Mouse (Mus musculus): ENCODE results near the gene Tas2r116. TPM values are rescaled to one million over a fixed set of nuclear protein-coding genes. Genes with fewer than 3 reads are reported as not detected.

The Tas2r116 gene
- not detected in 2 replicates for polyA plus RNA-seq (2015; fragmentation: Nextera tagmentation; extraction: Ambion mirVana)

- 82% methylated on average over 1 of the region's 1 CpGs for WGBS
- H3K27me3 ChIP-seq, result no peaks in the 10 kb centered on the region
- no peaks in the 10 kb centered on the region for H3K4me1 ChIP-seq (replicated peaks)
- H3K27ac ChIP-seq (replicated peaks), result no peak within 1 kb of the TSS
- no peak within 1 kb of the TSS for H3K4me2 ChIP-seq
- no peak within 1 kb of the TSS for H3K9ac ChIP-seq
- no peaks in the 10 kb centered on the region for H3K9me3 ChIP-seq
- ATAC-seq (ENCODE audit: low FRiP score, low read depth), result no peak
- H3K4me3 ChIP-seq, result no peak within 1 kb of the TSS
- H3K36me3 ChIP-seq, result no peaks in the 10 kb centered on the region
Measured at GRCm38 (mm10) chr6:132855138-132855537, at the start of gene Tas2r116. Tas2r116 (plus strand) TSS chr6:132855438.

- no peak for ATAC-seq (ENCODE audit: low FRiP score, low read depth)
- Histone ChIP-seq H3K27ac (replicated peaks) (no peak within 1 kb of the TSS), H3K4me3 (no peak within 1 kb of the TSS), H3K36me3 (no peaks in the 10 kb centered on the region), H3K9me3 (no peaks in the 10 kb centered on the region), H3K4me2 (no peak within 1 kb of the TSS), H3K4me1 (replicated peaks) (no peaks in the 10 kb centered on the region), H3K9ac (no peak within 1 kb of the TSS), H3K27me3 (no peaks in the 10 kb centered on the region)
- WGBS, result 94% methylated on average over 1 of the region's 1 CpGs
Measured at GRCm38 (mm10) chr6:132846842-132847241, 8.4 kb upstream of the Tas2r116 start, which contains the start of gene Tas2r123. Tas2r123 (plus strand) TSS chr6:132847142.

- Histone ChIP-seq H3K27me3 (no peaks in the 10 kb centered on the region), H3K4me1 (replicated peaks) (no peaks in the 10 kb centered on the region), H3K27ac (replicated peaks) (no peak within 1 kb of the TSS), H3K4me3 (no peak within 1 kb of the TSS), H3K36me3 (no peaks in the 10 kb centered on the region), H3K4me2 (no peak within 1 kb of the TSS), H3K9me3 (no peaks in the 10 kb centered on the region), H3K9ac (no peak within 1 kb of the TSS)
- no peak for ATAC-seq (ENCODE audit: low FRiP score, low read depth)
Measured at GRCm38 (mm10) chr6:132867708-132868107, 12.5 kb downstream of the Tas2r116 start, which contains the start of gene Tas2r110. Tas2r110 (plus strand) TSS chr6:132868008.

GRCm38 (mm10) chr6:132892711-132893110, 37.5 kb downstream of the Tas2r116 start, which contains the start of gene Tas2r113:
Tas2r113 (plus strand) TSS chr6:132893011.
- no peaks in the 10 kb centered on the region for H3K4me1 ChIP-seq (replicated peaks)
- H3K4me3 ChIP-seq, result no peak within 1 kb of the TSS
- WGBS, result 75% methylated on average over 1 of the region's 1 CpGs
- no peak within 1 kb of the TSS for H3K9ac ChIP-seq
- H3K36me3 ChIP-seq, result no peaks in the 10 kb centered on the region
- no peak within 1 kb of the TSS for H3K27ac ChIP-seq (replicated peaks)
- no peaks in the 10 kb centered on the region for H3K9me3 ChIP-seq
- ATAC-seq (ENCODE audit: low FRiP score, low read depth), result no peak
- H3K27me3 ChIP-seq, result no peaks in the 10 kb centered on the region
- H3K4me2 ChIP-seq, result no peak within 1 kb of the TSS

Other genes starting within 250 kb of the Tas2r116 start
- gene A630073D07Rik, start 203.9 kb upstream of the Tas2r116 start, polyA plus RNA-seq (2015; fragmentation: Nextera tagmentation; extraction: Ambion mirVana), result not detected in 2 replicates
- gene Tas2r120, start 198.5 kb upstream of the Tas2r116 start, polyA plus RNA-seq (2015; fragmentation: Nextera tagmentation; extraction: Ambion mirVana), result not detected in 2 replicates
- not detected in 2 replicates for gene Tas2r121, start 154.4 kb upstream of the Tas2r116 start, polyA plus RNA-seq (2015; fragmentation: Nextera tagmentation; extraction: Ambion mirVana)
- not detected in 2 replicates for gene Tas2r122, start 143.5 kb upstream of the Tas2r116 start, polyA plus RNA-seq (2015; fragmentation: Nextera tagmentation; extraction: Ambion mirVana)
- gene Tas2r115, start 117.4 kb upstream of the Tas2r116 start, polyA plus RNA-seq (2015; fragmentation: Nextera tagmentation; extraction: Ambion mirVana), result not detected in 2 replicates
- gene Tas2r124, start 100.7 kb upstream of the Tas2r116 start, polyA plus RNA-seq (2015; fragmentation: Nextera tagmentation; extraction: Ambion mirVana), result not detected in 2 replicates
- gene Tas2r102, start 93.3 kb upstream of the Tas2r116 start, polyA plus RNA-seq (2015; fragmentation: Nextera tagmentation; extraction: Ambion mirVana), result not detected in 2 replicates
- gene Tas2r136, start 77.3 kb upstream of the Tas2r116 start, polyA plus RNA-seq (2015; fragmentation: Nextera tagmentation; extraction: Ambion mirVana), result not detected in 2 replicates
- gene Tas2r117, start 52.6 kb upstream of the Tas2r116 start, polyA plus RNA-seq (2015; fragmentation: Nextera tagmentation; extraction: Ambion mirVana), result not detected in 2 replicates
- gene Tas2r123, start 8.3 kb upstream of the Tas2r116 start, polyA plus RNA-seq (2015; fragmentation: Nextera tagmentation; extraction: Ambion mirVana), result not detected in 2 replicates
- not detected in 2 replicates for gene Tas2r110, start 12.6 kb downstream of the Tas2r116 start, polyA plus RNA-seq (2015; fragmentation: Nextera tagmentation; extraction: Ambion mirVana)
- not detected in 2 replicates for gene Tas2r113, start 37.6 kb downstream of the Tas2r116 start, polyA plus RNA-seq (2015; fragmentation: Nextera tagmentation; extraction: Ambion mirVana)
- gene Tas2r125, start 54.2 kb downstream of the Tas2r116 start, polyA plus RNA-seq (2015; fragmentation: Nextera tagmentation; extraction: Ambion mirVana), result not detected in 2 replicates
- not detected in 2 replicates for gene Tas2r129, start 95.7 kb downstream of the Tas2r116 start, polyA plus RNA-seq (2015; fragmentation: Nextera tagmentation; extraction: Ambion mirVana)
- not detected in 2 replicates for gene Tas2r131, start 102.5 kb downstream of the Tas2r116 start, polyA plus RNA-seq (2015; fragmentation: Nextera tagmentation; extraction: Ambion mirVana)
- gene Tas2r109, start 125.5 kb downstream of the Tas2r116 start, polyA plus RNA-seq (2015; fragmentation: Nextera tagmentation; extraction: Ambion mirVana), result not detected in 2 replicates
- not detected in 2 replicates for gene Tas2r103, start 181.7 kb downstream of the Tas2r116 start, polyA plus RNA-seq (2015; fragmentation: Nextera tagmentation; extraction: Ambion mirVana)
- gene Tas2r140, start 200.4 kb downstream of the Tas2r116 start, polyA plus RNA-seq (2015; fragmentation: Nextera tagmentation; extraction: Ambion mirVana), result not detected in 2 replicates
- gene Smim10l1, start 249.5 kb downstream of the Tas2r116 start, polyA plus RNA-seq (2015; fragmentation: Nextera tagmentation; extraction: Ambion mirVana), result 110 and 117 TPM in 2 replicates

All from hindbrain, embryonic 15.5 days (tissue).